Mouse (Mus musculus): Measurements from ENCODE around the gene Galnt3. TPM values are rescaled to one million over a fixed set of nuclear protein-coding genes. Genes with fewer than 3 reads are reported as not detected.

Galnt3 gene
- total and polyA plus RNA-seq, 2 experiments from 2014 or later = 0.07 TPM; not detected in 1

GRCm38 (mm10) chr2:66144770-66145169 is 20.0 kb upstream of the Galnt3 start:
- Histone ChIP-seq H3K9ac (replicated peaks; ENCODE audit: low read depth, low read length) (no peak overlapping the region), H3K4me1 (ENCODE audit: control insufficient read depth, insufficient read depth) (no peaks in the 10 kb centered on the region), H3K27ac (ENCODE audit: low read depth) (no peak overlapping the region), H3K4me3 (ENCODE audit: low read depth, low read length) (no peak overlapping the region), H3K36me3 (replicated peaks; ENCODE audit: control insufficient read depth, insufficient read depth, low read length) (no peaks in the 10 kb centered on the region), H3K4me2 (ENCODE audit: low read depth, low read length) (no peak overlapping the region), H3K27me3 (ENCODE audit: control insufficient read depth, insufficient read depth, low read length) (no peaks in the 10 kb centered on the region), H3K9me3 (replicated peaks; ENCODE audit: control insufficient read depth, low read length) (no peaks in the 10 kb centered on the region)
- no peak for ATAC-seq (ENCODE audit: insufficient read depth, low read depth)
- TF ChIP-seq EP300 (IDR thresholded peaks at IDR 0.05; ENCODE audit: low read depth) (no peak), CTCF (IDR thresholded peaks at IDR 0.05; ENCODE audit: low read depth) (no peak)
- no peak for DNase-seq (ENCODE audit: low spot score)
- whole genome bisulfite sequencing = 27% methylated on average over 5 of the region's 5 CpGs

- DNase-seq (ENCODE audit: low spot score) = no peak
- Histone ChIP-seq H3K36me3 (replicated peaks; ENCODE audit: control insufficient read depth, insufficient read depth, low read length) (no peaks in the 10 kb centered on the region), H3K4me3 (ENCODE audit: low read depth, low read length) (no peak overlapping the region), H3K27me3 (ENCODE audit: control insufficient read depth, insufficient read depth, low read length) (no peaks in the 10 kb centered on the region), H3K27ac (ENCODE audit: low read depth) (no peak overlapping the region), H3K9me3 (replicated peaks; ENCODE audit: control insufficient read depth, low read length) (no peaks in the 10 kb centered on the region), H3K9ac (replicated peaks; ENCODE audit: low read depth, low read length) (no peak overlapping the region), H3K4me1 (ENCODE audit: control insufficient read depth, insufficient read depth) (no peaks in the 10 kb centered on the region), H3K4me2 (ENCODE audit: low read depth, low read length) (no peak overlapping the region)
- 87% methylated on average over 4 of the region's 4 CpGs for WGBS
- ATAC-seq (ENCODE audit: insufficient read depth, low read depth) = no peak
- no peak for TF ChIP-seq CTCF (IDR thresholded peaks at IDR 0.05; ENCODE audit: low read depth)
- no peak for TF ChIP-seq EP300 (IDR thresholded peaks at IDR 0.05; ENCODE audit: low read depth)
Observed at GRCm38 (mm10) chr2:66143284-66143683, 18.5 kb upstream of the Galnt3 start.

- Histone ChIP-seq H3K27me3 (ENCODE audit: control insufficient read depth, insufficient read depth, low read length) (no peaks in the 10 kb centered on the region), H3K4me1 (ENCODE audit: control insufficient read depth, insufficient read depth) (no peaks in the 10 kb centered on the region), H3K4me3 (ENCODE audit: low read depth, low read length) (no peak overlapping the region), H3K4me2 (ENCODE audit: low read depth, low read length) (no peak overlapping the region), H3K9ac (replicated peaks; ENCODE audit: low read depth, low read length) (no peak overlapping the region), H3K27ac (ENCODE audit: low read depth) (no peak overlapping the region), H3K36me3 (replicated peaks; ENCODE audit: control insufficient read depth, insufficient read depth, low read length) (no peaks in the 10 kb centered on the region), H3K9me3 (replicated peaks; ENCODE audit: control insufficient read depth, low read length) (no peaks in the 10 kb centered on the region)
- no peak for TF ChIP-seq CTCF (IDR thresholded peaks at IDR 0.05; ENCODE audit: low read depth)
- TF ChIP-seq EP300 (IDR thresholded peaks at IDR 0.05; ENCODE audit: low read depth) = no peak
- DNase-seq (ENCODE audit: low spot score) (no peak), ATAC-seq (ENCODE audit: insufficient read depth, low read depth) (no peak)
- WGBS = 82% methylated on average over 2 of the region's 2 CpGs
Observed at GRCm38 (mm10) chr2:66142711-66143110, 17.9 kb upstream of the Galnt3 start.

GRCm38 (mm10) chr2:66142268-66142667 is 17.5 kb upstream of the Galnt3 start:
- Histone ChIP-seq H3K27me3 (ENCODE audit: control insufficient read depth, insufficient read depth, low read length) (no peaks in the 10 kb centered on the region), H3K36me3 (replicated peaks; ENCODE audit: control insufficient read depth, insufficient read depth, low read length) (no peaks in the 10 kb centered on the region), H3K4me2 (ENCODE audit: low read depth, low read length) (no peak overlapping the region), H3K9me3 (replicated peaks; ENCODE audit: control insufficient read depth, low read length) (no peaks in the 10 kb centered on the region), H3K4me3 (ENCODE audit: low read depth, low read length) (no peak overlapping the region), H3K27ac (ENCODE audit: low read depth) (no peak overlapping the region), H3K9ac (replicated peaks; ENCODE audit: low read depth, low read length) (no peak overlapping the region), H3K4me1 (ENCODE audit: control insufficient read depth, insufficient read depth) (no peaks in the 10 kb centered on the region)
- no peak for DNase-seq (ENCODE audit: low spot score)
- no peak for ATAC-seq (ENCODE audit: insufficient read depth, low read depth)
- WGBS = 91% methylated on average over 2 of the region's 2 CpGs
- TF ChIP-seq EP300 (IDR thresholded peaks at IDR 0.05; ENCODE audit: low read depth) (no peak), CTCF (IDR thresholded peaks at IDR 0.05; ENCODE audit: low read depth) (no peak)

GRCm38 (mm10) chr2:66140246-66140645 is 15.5 kb upstream of the Galnt3 start:
- TF ChIP-seq EP300 (IDR thresholded peaks at IDR 0.05; ENCODE audit: low read depth) = no peak
- TF ChIP-seq CTCF (IDR thresholded peaks at IDR 0.05; ENCODE audit: low read depth) = no peak
- WGBS = 59% methylated on average over 4 of the region's 4 CpGs
- Histone ChIP-seq H3K36me3 (replicated peaks; ENCODE audit: control insufficient read depth, insufficient read depth, low read length) (no peaks in the 10 kb centered on the region), H3K27ac (ENCODE audit: low read depth) (no peak overlapping the region), H3K4me3 (ENCODE audit: low read depth, low read length) (no peak overlapping the region), H3K9ac (replicated peaks; ENCODE audit: low read depth, low read length) (no peak overlapping the region), H3K4me2 (ENCODE audit: low read depth, low read length) (no peak overlapping the region), H3K27me3 (ENCODE audit: control insufficient read depth, insufficient read depth, low read length) (no peaks in the 10 kb centered on the region), H3K4me1 (ENCODE audit: control insufficient read depth, insufficient read depth) (no peaks in the 10 kb centered on the region), H3K9me3 (replicated peaks; ENCODE audit: control insufficient read depth, low read length) (no peaks in the 10 kb centered on the region)
- no peak for ATAC-seq (ENCODE audit: insufficient read depth, low read depth)
- no peak for DNase-seq (ENCODE audit: low spot score)

GRCm38 (mm10) chr2:66131862-66132544 is 7.2 kb upstream of the Galnt3 start:
- TF ChIP-seq EP300 (IDR thresholded peaks at IDR 0.05; ENCODE audit: low read depth) = no peak
- TF ChIP-seq CTCF (IDR thresholded peaks at IDR 0.05; ENCODE audit: low read depth) = no peak
- Histone ChIP-seq H3K9ac (replicated peaks; ENCODE audit: low read depth, low read length) (no peak overlapping the region), H3K4me1 (ENCODE audit: control insufficient read depth, insufficient read depth) (no peaks in the 10 kb centered on the region), H3K27ac (ENCODE audit: low read depth) (no peak overlapping the region), H3K4me3 (ENCODE audit: low read depth, low read length) (no peak overlapping the region), H3K9me3 (replicated peaks; ENCODE audit: control insufficient read depth, low read length) (no peaks in the 10 kb centered on the region), H3K36me3 (replicated peaks; ENCODE audit: control insufficient read depth, insufficient read depth, low read length) (no peaks in the 10 kb centered on the region), H3K4me2 (ENCODE audit: low read depth, low read length) (no peak overlapping the region), H3K27me3 (ENCODE audit: control insufficient read depth, insufficient read depth, low read length) (0 out of 2 replicates have a peak, but pooled peaks cover 2% of the 10 kb centered on the region)
- ATAC-seq (ENCODE audit: insufficient read depth, low read depth) (no peak), DNase-seq (ENCODE audit: low spot score) (no peak)
- WGBS = 54% methylated on average over 8 of the region's 8 CpGs
